Mouse (Mus musculus): ENCODE measurements around the gene Igfbp1. TPM values are rescaled to one million over a fixed set of nuclear protein-coding genes. Genes with fewer than 3 reads are reported as not detected.

Gene Igfbp1
- polyA plus RNA-seq, 1 experiment, result 1.1 TPM

- Histone ChIP-seq H3K27ac (ENCODE audit: insufficient read depth, low read length) (no peak overlapping the region), H3K27me3 (ENCODE audit: control insufficient read depth, insufficient read depth, low read length) (no peaks in the 10 kb centered on the region), H3K4me3 (replicated peaks; ENCODE audit: insufficient read depth, low read depth, low read length) (no peak overlapping the region), H3K4me1 (ENCODE audit: control insufficient read depth, insufficient read depth, low read length) (peaks cover 10% of the 10 kb centered on the region)
- no peak for TF ChIP-seq CTCF (IDR thresholded peaks at IDR 0.05; ENCODE audit: borderline replicate concordance, insufficient read depth, low read depth, low read length)
- no peak for TF ChIP-seq POLR2A (IDR thresholded peaks at IDR 0.05; ENCODE audit: borderline replicate concordance, insufficient read depth, low read length)
- no peak for DNase-seq
- 38% methylated on average over 8 of the region's 8 CpGs for WGBS
Observed at GRCm38 (mm10) chr11:7182409-7183042, 15.1 kb upstream of the Igfbp1 start.

- whole genome bisulfite sequencing, result 28% methylated on average over 1 of the region's 1 CpGs
- Histone ChIP-seq H3K27me3 (ENCODE audit: control insufficient read depth, insufficient read depth, low read length) (no peaks in the 10 kb centered on the region), H3K4me3 (replicated peaks; ENCODE audit: insufficient read depth, low read depth, low read length) (no peak overlapping the region), H3K4me1 (ENCODE audit: control insufficient read depth, insufficient read depth, low read length) (peaks cover 10% of the 10 kb centered on the region), H3K27ac (ENCODE audit: insufficient read depth, low read length) (no peak overlapping the region)
- DNase-seq, result no peak
- TF ChIP-seq POLR2A (IDR thresholded peaks at IDR 0.05; ENCODE audit: borderline replicate concordance, insufficient read depth, low read length), result no peak
- no peak for TF ChIP-seq CTCF (IDR thresholded peaks at IDR 0.05; ENCODE audit: borderline replicate concordance, insufficient read depth, low read depth, low read length)
Observed at GRCm38 (mm10) chr11:7184420-7184819, 13.2 kb upstream of the Igfbp1 start.

- Histone ChIP-seq H3K4me1 (ENCODE audit: control insufficient read depth, insufficient read depth, low read length) (peaks cover 10% of the 10 kb centered on the region), H3K27me3 (ENCODE audit: control insufficient read depth, insufficient read depth, low read length) (no peaks in the 10 kb centered on the region), H3K27ac (ENCODE audit: insufficient read depth, low read length) (no peak overlapping the region), H3K4me3 (replicated peaks; ENCODE audit: insufficient read depth, low read depth, low read length) (no peak overlapping the region)
- TF ChIP-seq CTCF (IDR thresholded peaks at IDR 0.05; ENCODE audit: borderline replicate concordance, insufficient read depth, low read depth, low read length) (no peak), POLR2A (IDR thresholded peaks at IDR 0.05; ENCODE audit: borderline replicate concordance, insufficient read depth, low read length) (no peak)
- DNase-seq, result no peak
- WGBS, result 83% methylated on average over 8 of the region's 8 CpGs
Observed at GRCm38 (mm10) chr11:7187472-7187871, 10.1 kb upstream of the Igfbp1 start.

- Histone ChIP-seq H3K27me3 (ENCODE audit: control insufficient read depth, insufficient read depth, low read length) (no peaks in the 10 kb centered on the region), H3K27ac (ENCODE audit: insufficient read depth, low read length) (no peak within 1 kb of the TSS), H3K4me3 (replicated peaks; ENCODE audit: insufficient read depth, low read depth, low read length) (no peak within 1 kb of the TSS), H3K4me1 (ENCODE audit: control insufficient read depth, insufficient read depth, low read length) (peaks cover 10% of the 10 kb centered on the region)
- no peak for DNase-seq
- TF ChIP-seq POLR2A (IDR thresholded peaks at IDR 0.05; ENCODE audit: borderline replicate concordance, insufficient read depth, low read length) (no peak), CTCF (IDR thresholded peaks at IDR 0.05; ENCODE audit: borderline replicate concordance, insufficient read depth, low read depth, low read length) (no peak)
- 67% methylated on average over 13 of the region's 13 CpGs for WGBS
Observed at GRCm38 (mm10) chr11:7188469-7188868, 9.1 kb upstream of the Igfbp1 start, which contains the start of gene Gm11985. Gene Gm11985 (minus strand): TSS chr11:7188569.

- H3K4me1 ChIP-seq (ENCODE audit: control insufficient read depth, insufficient read depth, low read length), result no peaks in the 10 kb centered on the region
- H3K27ac ChIP-seq (ENCODE audit: insufficient read depth, low read length), result no peak overlapping the region
- DNase-seq, result no peak
- whole genome bisulfite sequencing, result 69% methylated on average over 6 of the region's 6 CpGs
- TF ChIP-seq POLR2A (IDR thresholded peaks at IDR 0.05; ENCODE audit: borderline replicate concordance, insufficient read depth, low read length), result no peak
- TF ChIP-seq CTCF (IDR thresholded peaks at IDR 0.05; ENCODE audit: borderline replicate concordance, insufficient read depth, low read depth, low read length), result no peak
- H3K4me3 ChIP-seq (replicated peaks; ENCODE audit: insufficient read depth, low read depth, low read length), result no peak overlapping the region
- H3K27me3 ChIP-seq (ENCODE audit: control insufficient read depth, insufficient read depth, low read length), result no peaks in the 10 kb centered on the region
Observed at GRCm38 (mm10) chr11:7192710-7193109, 4.9 kb upstream of the Igfbp1 start.

- WGBS, result 84% methylated on average over 9 of the region's 9 CpGs
- no peak overlapping the region for H3K27ac ChIP-seq (ENCODE audit: insufficient read depth, low read length)
- TF ChIP-seq POLR2A (IDR thresholded peaks at IDR 0.05; ENCODE audit: borderline replicate concordance, insufficient read depth, low read length), result no peak
- TF ChIP-seq CTCF (IDR thresholded peaks at IDR 0.05; ENCODE audit: borderline replicate concordance, insufficient read depth, low read depth, low read length), result no peak
Observed at GRCm38 (mm10) chr11:7193134-7193533, 4.4 kb upstream of the Igfbp1 start.

GRCm38 (mm10) chr11:7194432-7195311, 2.9 kb upstream of the Igfbp1 start:
- Histone ChIP-seq H3K27me3 (ENCODE audit: control insufficient read depth, insufficient read depth, low read length) (no peaks in the 10 kb centered on the region), H3K4me1 (ENCODE audit: control insufficient read depth, insufficient read depth, low read length) (no peaks in the 10 kb centered on the region; the same call in 1 of the 2 replicates), H3K27ac (ENCODE audit: insufficient read depth, low read length) (no peak overlapping the region), H3K4me3 (replicated peaks; ENCODE audit: insufficient read depth, low read depth, low read length) (no peak overlapping the region)
- no peak for DNase-seq
- 87% methylated on average over 10 of the region's 10 CpGs for WGBS
- 0 out of 2 replicates have a peak, but pooled peaks have one; percentile 18 for TF ChIP-seq CTCF (IDR thresholded peaks at IDR 0.05; ENCODE audit: borderline replicate concordance, insufficient read depth, low read depth, low read length)
- TF ChIP-seq POLR2A (IDR thresholded peaks at IDR 0.05; ENCODE audit: borderline replicate concordance, insufficient read depth, low read length), result no peak

More at GRCm38 (mm10) chr11:7193134-7193533, 4.4 kb upstream of the Igfbp1 start:
- no peak for DNase-seq
- Histone ChIP-seq H3K4me1 (ENCODE audit: control insufficient read depth, insufficient read depth, low read length) (no peaks in the 10 kb centered on the region; the same call in 1 of the 2 replicates), H3K27me3 (ENCODE audit: control insufficient read depth, insufficient read depth, low read length) (no peaks in the 10 kb centered on the region), H3K4me3 (replicated peaks; ENCODE audit: insufficient read depth, low read depth, low read length) (no peak overlapping the region)
